Mouse (Mus musculus) embryonic facial prominence, embryonic 10.5 days (tissue): ENCODE measurements around the gene Gprc5b. TPM values are rescaled to one million over a fixed set of nuclear protein-coding genes. Genes with fewer than 3 reads are reported as not detected.

Experiments used
- DNase-seq: peaks from one replicate; pipeline ENCODE4 v3.0.0-alpha.2; 2017; ENCODE audit warnings: low spot score
- H3K27ac ChIP-seq: fragments of 300-500 bp; sonication (generic); replicated peaks from 2 replicates; pipeline ENCODE4 v1.5.1; 2016; ENCODE audit warnings: mild to moderate bottlenecking
- H3K27me3 ChIP-seq: fragments of 300-500 bp; sonication (generic); replicated peaks from 2 replicates; pipeline ENCODE4 v1.6.1; 2016; ENCODE audit warnings: low read depth, mild to moderate bottlenecking; ENCODE audit not compliant: poor library complexity, severe bottlenecking
- H3K36me3 ChIP-seq: fragments of 300-500 bp; sonication (generic); replicated peaks from 2 replicates; pipeline ENCODE4 v1.6.1; 2016; ENCODE audit warnings: mild to moderate bottlenecking, moderate library complexity
- H3K4me1 ChIP-seq: fragments of 300-500 bp; sonication (generic); 2 replicates; pipeline ENCODE4 v1.6.1; 2016
- H3K4me3 ChIP-seq: fragments of 300-500 bp; sonication (generic); 2 replicates; pipeline ENCODE4 v1.5.1; 2016; ENCODE audit warnings: mild to moderate bottlenecking, moderate library complexity
- H3K9me3 ChIP-seq: fragments of 300-500 bp; sonication (generic); 2 replicates; pipeline ENCODE4 v1.6.1; 2016; ENCODE audit warnings: mild to moderate bottlenecking
- WGBS: fragments of 180-500 bp; shearing (Covaris S2); methylation state at CpG from one replicate; pipeline ENCODE4 v1.1.7; 2016; 5-methylcytosine and 5-hydroxymethylcytosine counted together
- polyA plus RNA-seq: library from polyadenylated mRNA; unstranded; fragments of >200 nt; fragmentation: Nextera tagmentation; extraction: Ambion mirVana; gene quantifications from 2 replicates; pipeline ENCODE4 v1.2.1, GENCODE M21; 2016

Gprc5b gene
- polyA plus RNA-seq, 1 experiment from 2014 or later = 8.2 TPM

GRCm38 (mm10) chr7:118996137-118996837 is 1.3 kb upstream of the Gprc5b start:
- Histone ChIP-seq H3K4me1 (peaks cover 45% of the 10 kb centered on the region), H3K27me3 (peaks cover 21% of the 10 kb centered on the region), H3K36me3 (no peaks in the 10 kb centered on the region), H3K27ac (no peak overlapping the region), H3K4me3 (peak overlapping the region; percentile 76; the same call in 1 of the 2 replicates), H3K9me3 (no peaks in the 10 kb centered on the region)
- WGBS = 7% methylated on average over 13 of the region's 13 CpGs
- peak; percentile 84 for DNase-seq

GRCm38 (mm10) chr7:118995671-118996070 is 660 bp upstream of the Gprc5b start:
- Histone ChIP-seq H3K4me1 (peaks cover 50% of the 10 kb centered on the region), H3K36me3 (no peaks in the 10 kb centered on the region), H3K4me3 (peak overlapping the region; percentile 76), H3K27ac (no peak overlapping the region), H3K27me3 (peaks cover 21% of the 10 kb centered on the region), H3K9me3 (no peaks in the 10 kb centered on the region)
- WGBS = 10% methylated on average over 14 of the region's 14 CpGs
- no peak for DNase-seq

- under 1% methylated on average over 21 of the region's 21 CpGs for WGBS
- Histone ChIP-seq H3K9me3 (no peaks in the 10 kb centered on the region), H3K4me3 (peak overlapping the region; percentile 76), H3K4me1 (peaks cover 62% of the 10 kb centered on the region), H3K36me3 (no peaks in the 10 kb centered on the region), H3K27me3 (peaks cover 21% of the 10 kb centered on the region), H3K27ac (peak overlapping the region; percentile 86)
- peak; percentile 62 for DNase-seq
These were observed 674 bp downstream of the Gprc5b start for GRCm38 (mm10) chr7:118994231-118994842.

GRCm38 (mm10) chr7:118993597-118994230 is 1.3 kb downstream of the Gprc5b start:
- H3K4me1 ChIP-seq = peaks cover 66% of the 10 kb centered on the region
- under 1% methylated on average over 26 of the region's 26 CpGs for WGBS
- no peaks in the 10 kb centered on the region for H3K36me3 ChIP-seq
- H3K27ac ChIP-seq = peak overlapping the region; percentile 86
- peaks cover 21% of the 10 kb centered on the region for H3K27me3 ChIP-seq
- peak; percentile 53 for DNase-seq
- peak overlapping the region; percentile 76 for H3K4me3 ChIP-seq
- H3K9me3 ChIP-seq = no peaks in the 10 kb centered on the region

- 25% methylated on average over 13 of the region's 13 CpGs for WGBS
- H3K27me3 ChIP-seq = peaks cover 21% of the 10 kb centered on the region
- no peaks in the 10 kb centered on the region; the same call in 1 of the 2 replicates for H3K36me3 ChIP-seq
- DNase-seq = no peak
- H3K27ac ChIP-seq = peak overlapping the region; percentile 51; the same call in 1 of the 2 replicates
- peak overlapping the region; percentile 76 for H3K4me3 ChIP-seq
- peaks cover 66% of the 10 kb centered on the region for H3K4me1 ChIP-seq
- H3K9me3 ChIP-seq = no peaks in the 10 kb centered on the region
These were observed 2.2 kb downstream of the Gprc5b start for GRCm38 (mm10) chr7:118992623-118993405.

GRCm38 (mm10) chr7:118992080-118992560 is 2.9 kb downstream of the Gprc5b start:
- Histone ChIP-seq H3K27me3 (peaks cover 21% of the 10 kb centered on the region), H3K36me3 (peaks cover 5% of the 10 kb centered on the region; the same call in 1 of the 2 replicates), H3K27ac (no peak overlapping the region), H3K4me1 (peaks cover 66% of the 10 kb centered on the region), H3K4me3 (peak overlapping the region; percentile 76), H3K9me3 (no peaks in the 10 kb centered on the region)
- 48% methylated on average over 6 of the region's 6 CpGs for WGBS
- no peak for DNase-seq

GRCm38 (mm10) chr7:118991341-118991884 is 3.6 kb downstream of the Gprc5b start:
- H3K27me3 ChIP-seq = peaks cover 21% of the 10 kb centered on the region
- no peak for DNase-seq
- 60% methylated on average over 4 of the region's 4 CpGs for WGBS
- H3K4me3 ChIP-seq = no peak overlapping the region
- H3K27ac ChIP-seq = no peak overlapping the region
- peaks cover 66% of the 10 kb centered on the region for H3K4me1 ChIP-seq
- no peaks in the 10 kb centered on the region for H3K9me3 ChIP-seq
- peaks cover 7% of the 10 kb centered on the region; the same call in 1 of the 2 replicates for H3K36me3 ChIP-seq

- no peak overlapping the region for H3K27ac ChIP-seq
- H3K4me3 ChIP-seq = no peak overlapping the region
- no peak for DNase-seq
- H3K36me3 ChIP-seq = peaks cover 7% of the 10 kb centered on the region
- H3K9me3 ChIP-seq = no peaks in the 10 kb centered on the region
- 85% methylated on average over 6 of the region's 6 CpGs for WGBS
- peaks cover 57% of the 10 kb centered on the region for H3K4me1 ChIP-seq
- peaks cover 13% of the 10 kb centered on the region for H3K27me3 ChIP-seq
These were observed 4.7 kb downstream of the Gprc5b start for GRCm38 (mm10) chr7:118990282-118990681.

GRCm38 (mm10) chr7:118989275-118989856 is 5.6 kb downstream of the Gprc5b start:
- 70% methylated on average over 5 of the region's 5 CpGs for WGBS
- peaks cover 10% of the 10 kb centered on the region for H3K36me3 ChIP-seq
- H3K27ac ChIP-seq = no peak overlapping the region

GRCm38 (mm10) chr7:118986369-118986768 is 8.6 kb downstream of the Gprc5b start:
- WGBS = 64% methylated on average over 4 of the region's 4 CpGs
- Histone ChIP-seq H3K4me3 (no peak overlapping the region), H3K27me3 (no peaks in the 10 kb centered on the region), H3K4me1 (peaks cover 22% of the 10 kb centered on the region), H3K36me3 (peaks cover 40% of the 10 kb centered on the region), H3K27ac (no peak overlapping the region), H3K9me3 (no peaks in the 10 kb centered on the region)
- no peak for DNase-seq

More at GRCm38 (mm10) chr7:118989275-118989856, 5.6 kb downstream of the Gprc5b start:
- Histone ChIP-seq H3K27me3 (peaks cover 11% of the 10 kb centered on the region), H3K9me3 (no peaks in the 10 kb centered on the region), H3K4me3 (no peak overlapping the region), H3K4me1 (peaks cover 52% of the 10 kb centered on the region)
- no peak for DNase-seq

- peaks cover 18% of the 10 kb centered on the region for H3K4me1 ChIP-seq
- DNase-seq = no peak
- no peak overlapping the region for H3K4me3 ChIP-seq
- H3K27me3 ChIP-seq = no peaks in the 10 kb centered on the region
- H3K9me3 ChIP-seq = no peaks in the 10 kb centered on the region
- peaks cover 46% of the 10 kb centered on the region for H3K36me3 ChIP-seq
- WGBS = 78% methylated on average over 4 of the region's 4 CpGs
- no peak overlapping the region for H3K27ac ChIP-seq
These were observed 9.2 kb downstream of the Gprc5b start for GRCm38 (mm10) chr7:118985786-118986185.
